Mouse (Mus musculus) olfactory bulb, adult 2 months (tissue): ENCODE results near the gene Wdr47. TPM values are rescaled to one million over a fixed set of nuclear protein-coding genes. Genes with fewer than 3 reads are reported as not detected.
A peak's percentile ranks its signal among the peaks of the same experiment; 100 is the strongest.
"Not testable (repeated sequence)": the region's sequence is repeated elsewhere in the genome, so short reads cannot be mapped to it uniquely, and the experiment has no call there.

Experiments
- H3K27ac ChIP-seq: fragments of 200-500 bp; 2 replicates; pipeline ENCODE4 v1.5.1; 2012; ENCODE audit warnings: low read depth, low read length; ENCODE audit not compliant: insufficient read depth
- H3K4me1 ChIP-seq: fragments of 200-500 bp; 2 replicates; pipeline ENCODE4 v1.6.1; 2012; ENCODE audit warnings: low read length; ENCODE audit not compliant: control insufficient read depth, insufficient read depth
- H3K4me3 ChIP-seq: fragments of 200-500 bp; 2 replicates; pipeline ENCODE4 v1.5.1; 2012; ENCODE audit warnings: mild to moderate bottlenecking, low read depth, low read length, moderate library complexity; ENCODE audit not compliant: insufficient read depth
- CTCF ChIP-seq: fragments of 200-500 bp; IDR thresholded peaks from 2 replicates; pipeline ENCODE4 v1.5.1; 2012; ENCODE audit warnings: low read depth, mild to moderate bottlenecking, low read length, moderate library complexity; ENCODE audit not compliant: insufficient read depth
- POLR2A ChIP-seq: fragments of 200-500 bp; IDR thresholded peaks from 2 replicates; pipeline ENCODE4 v1.6.1; 2012; ENCODE audit warnings: mild to moderate bottlenecking, low read depth, low read length, moderate library complexity; ENCODE audit not compliant: insufficient read depth
- WGBS: fragments of 180-500 bp; shearing (Covaris S2); methylation state at CpG from one replicate; pipeline ENCODE4 v1.1.7; 2018; 5-methylcytosine and 5-hydroxymethylcytosine counted together
- polyA plus RNA-seq: library from polyadenylated mRNA; stranded (reverse); fragments of >200 nt; gene quantifications from 2 replicates; pipeline ENCODE4 v1.2.4, GENCODE M21; 2012; ENCODE audit warnings: low replicate concordance; ENCODE audit not compliant: missing spikeins, insufficient read depth, insufficient read length

The Wdr47 gene
- polyA plus RNA-seq, 1 experiment: not detected

GRCm38 (mm10) chr3:108567990-108568877 is 22.8 kb upstream of the Wdr47 start:
- TF ChIP-seq POLR2A: no peak
- TF ChIP-seq CTCF: no peak
- peak overlapping the region; percentile 55; the same call in 1 of the 2 replicates for H3K27ac ChIP-seq
- 33% methylated on average over 15 of the region's 15 CpGs for whole genome bisulfite sequencing
- no peak overlapping the region for H3K4me3 ChIP-seq
- H3K4me1 ChIP-seq: peaks cover 2% of the 10 kb centered on the region; the same call in 1 of the 2 replicates

- WGBS: 68% methylated on average over 3 of the region's 3 CpGs
- not testable (repeated sequence) for H3K4me1 ChIP-seq, H3K27ac ChIP-seq, H3K4me3 ChIP-seq
These were observed 21.4 kb upstream of the Wdr47 start for GRCm38 (mm10) chr3:108569636-108570035.

- no peak overlapping the region for H3K27ac ChIP-seq
- WGBS: 88% methylated on average over 14 of the region's 14 CpGs
- peaks cover 2% of the 10 kb centered on the region; the same call in 1 of the 2 replicates for H3K4me1 ChIP-seq
- TF ChIP-seq CTCF: no peak
- TF ChIP-seq POLR2A: no peak
- no peak overlapping the region for H3K4me3 ChIP-seq
These were observed 20.3 kb upstream of the Wdr47 start for GRCm38 (mm10) chr3:108570813-108571212.

GRCm38 (mm10) chr3:108571443-108572294 is 19.4 kb upstream of the Wdr47 start, which contains the start of gene Taf13:
Taf13 (plus strand) TSS chr3:108571698.
- WGBS: under 1% methylated on average over 42 of the region's 42 CpGs
- H3K4me1 ChIP-seq: peaks cover 2% of the 10 kb centered on the region; the same call in 1 of the 2 replicates
- peak within 1 kb of the TSS; percentile 89 for H3K4me3 ChIP-seq
- TF ChIP-seq CTCF: no peak
- TF ChIP-seq POLR2A: peak; percentile 100
- H3K27ac ChIP-seq: peak within 1 kb of the TSS; percentile 71

GRCm38 (mm10) chr3:108572309-108573010 is 18.6 kb upstream of the Wdr47 start:
- WGBS: 35% methylated on average over 18 of the region's 18 CpGs
- H3K4me3 ChIP-seq: peak overlapping the region; percentile 89; the same call in 1 of the 2 replicates
- no peak overlapping the region for H3K27ac ChIP-seq
- TF ChIP-seq CTCF (no peak), POLR2A (no peak)
- peaks cover 2% of the 10 kb centered on the region; the same call in 1 of the 2 replicates for H3K4me1 ChIP-seq

- H3K27ac ChIP-seq: no peak overlapping the region
- H3K4me1 ChIP-seq: peaks cover 2% of the 10 kb centered on the region; the same call in 1 of the 2 replicates
- 92% methylated on average over 5 of the region's 5 CpGs for WGBS
- H3K4me3 ChIP-seq: no peak overlapping the region
- no peak for TF ChIP-seq CTCF
- no peak for TF ChIP-seq POLR2A
These were observed 17.1 kb upstream of the Wdr47 start for GRCm38 (mm10) chr3:108574018-108574417.

GRCm38 (mm10) chr3:108584580-108584979 is 6.5 kb upstream of the Wdr47 start:
- WGBS: 68% methylated on average over 4 of the region's 4 CpGs
- no peak for TF ChIP-seq POLR2A
- TF ChIP-seq CTCF: no peak
- no peaks in the 10 kb centered on the region for H3K4me1 ChIP-seq
- H3K27ac ChIP-seq: no peak overlapping the region
- no peak overlapping the region for H3K4me3 ChIP-seq

GRCm38 (mm10) chr3:108588446-108588845 is 2.6 kb upstream of the Wdr47 start:
- no peak for TF ChIP-seq CTCF
- no peak for TF ChIP-seq POLR2A
- WGBS: 42% methylated on average over 2 of the region's 2 CpGs

More at GRCm38 (mm10) chr3:108588446-108588845, 2.6 kb upstream of the Wdr47 start:
- Histone ChIP-seq H3K4me3 (no peak overlapping the region), H3K4me1 (no peaks in the 10 kb centered on the region), H3K27ac (no peak overlapping the region)
